Mouse (Mus musculus): ENCODE measurements around the gene Fam129b.

- TF ChIP-seq NRF1 (IDR thresholded peaks at IDR 0.05; ENCODE audit: insufficient read depth, low read depth, low read length, poor library complexity, severe bottlenecking): no peak
- TF ChIP-seq CTCF (IDR thresholded peaks at IDR 0.05 in 2 of 3, conservative IDR thresholded peaks at IDR 0.05 in 1 of 3; ENCODE audit: control insufficient read depth in 1 of 3, insufficient read depth in 1 of 3, low read depth in 2 of 3, low read length in 3 of 3, poor library complexity in 1 of 3, severe bottlenecking in 1 of 3): no peak
- no peak for TF ChIP-seq POLR2A (IDR thresholded peaks at IDR 0.05; ENCODE audit: control insufficient read depth in 1 of 2, insufficient read depth in 1 of 2, low read depth in 1 of 2, low read length in 2 of 2, poor library complexity in 1 of 2)
These were observed 15.4 kb downstream of the Fam129b start for GRCm38 (mm10) chr2:32891278-32891677.
